Mouse (Mus musculus) gastrocnemius, postnatal 10 days (tissue): ENCODE results near the gene Aldh3b2. TPM values are rescaled to one million over a fixed set of nuclear protein-coding genes. Genes with fewer than 3 reads are reported as not detected.
"Not testable (repeated sequence)": the region's sequence is repeated elsewhere in the genome, so short reads cannot be mapped to it uniquely, and the experiment has no call there.

Source experiments
- DNase-seq: peaks from one replicate; pipeline ENCODE4 v3.0.0; 2021; ENCODE audit warnings: mixed read lengths
- total RNA-seq, 2 experiments: library from RNA; stranded (reverse); gene quantifications; 2 replicates each; pipeline ENCODE4 v1.2.3; 2021

The Aldh3b2 gene
- total RNA-seq, 2 experiments from 2014 or later: 0.63 to 1.0 TPM

DNA sequence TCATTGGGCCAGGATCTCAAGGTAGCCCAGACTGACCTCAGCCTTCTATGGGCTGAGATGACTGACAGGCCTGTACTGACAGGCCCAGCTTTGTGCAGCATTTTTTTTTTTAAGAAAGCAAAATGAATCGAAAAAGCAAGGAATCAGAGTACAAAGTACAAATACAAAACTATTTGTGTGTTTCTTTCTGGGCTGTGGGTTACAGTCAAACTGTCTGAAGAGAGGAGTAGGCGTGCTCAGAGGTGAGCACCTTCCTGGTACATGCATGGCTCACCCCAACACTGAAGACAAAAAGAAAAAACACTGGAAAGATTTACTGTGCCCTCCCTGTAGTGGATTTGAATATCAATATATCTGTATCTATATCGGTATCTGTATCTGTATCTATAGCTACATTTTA is 24.3 kb upstream of the Aldh3b2 start:
- no peak for DNase-seq

DNA sequence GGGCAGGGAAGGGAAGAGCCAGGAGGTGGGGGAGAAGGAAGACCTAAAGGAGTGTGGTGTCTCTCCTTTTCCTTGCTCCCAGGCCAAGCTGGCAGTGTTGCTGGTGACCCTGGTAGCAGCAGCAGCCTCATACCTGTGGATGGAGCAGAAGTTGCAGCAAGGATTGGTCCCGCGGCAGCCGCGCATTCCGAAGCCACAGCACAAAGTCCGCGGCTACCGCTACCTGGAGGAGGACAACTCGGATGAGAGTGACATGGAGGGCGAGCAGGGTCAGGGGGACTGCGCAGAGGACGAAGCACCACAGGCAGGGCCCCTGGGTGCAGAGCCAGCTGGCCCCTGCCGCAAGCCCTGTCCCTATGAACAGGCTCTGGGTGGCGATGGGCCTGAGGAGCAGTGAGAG is 23.6 kb upstream of the Aldh3b2 start:
- no peak for DNase-seq

DNA sequence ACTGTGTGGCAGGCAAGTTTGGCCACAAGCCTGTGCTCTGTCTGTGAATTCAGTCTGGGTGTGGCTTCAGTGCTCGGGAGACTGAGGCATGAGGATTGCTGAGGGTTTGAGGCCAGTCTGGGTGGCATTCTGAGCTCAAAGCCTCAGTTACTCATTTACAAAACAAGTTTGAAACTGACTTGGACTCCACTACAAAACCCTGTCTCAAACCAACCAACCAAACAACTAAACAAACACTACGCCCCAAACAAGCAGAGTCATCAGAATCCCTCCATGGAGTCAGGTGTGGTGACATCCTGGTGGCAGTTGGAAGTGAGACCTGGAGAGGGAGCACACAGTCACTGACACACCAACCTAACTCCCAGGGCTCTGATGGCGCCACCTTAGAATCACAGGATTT is 21.8 kb upstream of the Aldh3b2 start:
- no peak for DNase-seq

DNA sequence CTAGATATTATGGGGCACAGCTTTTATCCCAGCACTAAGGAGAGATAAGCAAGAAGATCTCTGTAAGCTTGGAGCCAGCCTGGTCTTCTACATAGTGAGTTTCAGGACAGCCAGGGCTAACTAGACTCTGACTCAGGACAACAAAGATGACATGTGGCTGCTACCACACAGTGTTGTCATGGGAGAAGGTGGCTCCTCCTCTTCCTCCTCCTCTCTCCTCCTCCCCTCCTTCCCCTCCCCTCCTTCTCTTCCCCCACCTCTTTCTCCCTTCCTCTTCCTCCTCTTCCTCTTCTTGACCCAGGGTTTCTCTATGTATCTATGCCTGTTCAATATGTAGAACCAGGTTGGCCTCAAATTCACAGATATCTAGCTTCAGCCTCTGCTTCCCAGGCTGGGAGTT is 20.7 kb upstream of the Aldh3b2 start:
- DNase-seq: no peak

DNA sequence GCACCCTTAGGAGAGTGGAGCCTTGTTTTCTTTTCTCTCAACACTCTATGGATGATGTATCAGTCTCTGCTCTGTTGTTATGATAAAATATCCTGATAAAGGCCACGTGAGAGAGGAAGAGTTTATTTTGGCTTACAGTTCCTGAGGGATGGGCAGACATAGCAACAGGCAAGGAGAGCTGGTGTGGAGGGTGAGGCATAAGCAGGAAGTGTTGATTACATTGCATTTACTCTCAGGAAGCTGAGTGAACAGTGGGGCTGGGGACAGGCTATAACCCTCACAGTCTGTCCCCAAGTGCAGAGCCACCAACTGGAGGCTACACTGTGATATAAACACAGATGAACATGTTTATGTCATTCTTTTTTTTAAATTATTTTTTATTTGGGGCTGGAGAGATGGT is 20.0 kb upstream of the Aldh3b2 start:
- no peak for DNase-seq

DNA sequence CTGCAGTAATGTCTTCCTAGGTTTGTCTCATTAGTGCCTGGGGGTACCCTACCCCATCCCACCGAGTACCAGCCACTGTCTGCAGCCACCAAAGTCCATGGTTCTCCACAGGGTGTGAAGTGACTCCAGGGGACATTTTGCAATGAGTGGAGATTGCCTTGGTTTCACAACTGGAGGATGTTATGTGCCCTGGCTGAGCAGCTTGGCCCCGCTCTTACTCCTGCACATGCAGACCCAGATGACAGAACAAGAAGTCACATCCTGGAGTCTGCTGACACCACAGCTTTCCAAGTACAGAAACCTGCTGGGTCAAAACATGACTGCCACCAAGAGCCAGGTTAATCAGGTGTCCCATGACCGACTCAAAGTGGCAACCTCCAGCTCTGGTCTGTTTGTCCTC is 17.1 kb upstream of the Aldh3b2 start:
- no peak for DNase-seq

DNA sequence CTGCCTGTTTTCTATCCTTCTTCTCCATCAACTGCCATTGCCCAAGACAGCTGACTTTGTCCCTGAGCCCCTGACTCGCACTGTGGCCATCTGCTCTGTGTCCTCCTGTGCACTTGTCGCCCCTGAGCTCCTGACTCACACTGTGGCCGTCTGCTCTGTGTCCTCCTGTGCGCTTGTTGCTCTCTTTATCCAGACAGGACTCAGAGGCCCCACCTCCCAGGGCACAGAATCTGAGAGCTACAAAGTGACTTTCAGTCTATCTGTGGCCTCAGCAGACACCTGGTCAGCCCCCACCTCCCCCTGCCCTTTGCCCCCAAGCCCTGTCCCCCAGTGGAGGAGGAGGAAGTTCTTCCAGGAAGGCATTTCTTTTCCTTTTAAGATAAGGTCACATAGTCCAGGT is 16.3 kb upstream of the Aldh3b2 start:
- DNase-seq: no peak

DNA sequence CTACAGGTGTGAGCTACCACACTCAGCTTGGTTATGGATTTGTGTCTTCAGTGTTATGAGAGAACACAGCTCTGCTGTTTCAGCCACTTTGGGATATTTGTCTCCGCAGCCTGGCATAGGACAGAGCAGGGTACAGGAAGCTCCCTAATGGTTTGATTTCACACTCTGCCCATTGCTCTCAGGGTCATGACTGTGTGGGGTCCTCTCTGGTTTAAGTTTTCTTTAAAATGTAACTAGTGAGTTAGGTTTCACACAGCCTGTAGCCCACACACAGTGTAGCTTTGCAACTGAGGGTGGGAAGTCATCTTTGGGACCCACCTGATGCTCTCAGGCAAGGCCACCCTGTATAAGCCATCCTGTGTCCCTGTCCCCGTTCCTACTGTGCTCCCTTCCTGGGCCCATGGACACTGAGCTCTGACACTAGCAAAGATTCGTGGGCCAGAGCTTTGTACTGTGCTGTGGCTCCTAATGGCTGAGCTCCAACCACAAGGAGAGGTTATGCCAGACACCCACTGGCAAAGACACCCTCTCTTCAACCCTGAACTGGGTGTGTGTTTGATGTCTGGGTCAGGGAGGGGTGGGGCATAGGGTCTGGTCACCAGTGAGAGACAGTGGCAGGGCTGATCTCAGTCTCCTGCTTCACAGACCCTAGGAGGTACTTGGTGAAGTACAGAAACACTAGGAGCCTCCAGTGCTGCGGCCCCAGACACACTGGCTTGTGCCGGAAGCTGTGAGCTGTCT is 14.7 kb upstream of the Aldh3b2 start:
- DNase-seq: not testable (repeated sequence)

DNA sequence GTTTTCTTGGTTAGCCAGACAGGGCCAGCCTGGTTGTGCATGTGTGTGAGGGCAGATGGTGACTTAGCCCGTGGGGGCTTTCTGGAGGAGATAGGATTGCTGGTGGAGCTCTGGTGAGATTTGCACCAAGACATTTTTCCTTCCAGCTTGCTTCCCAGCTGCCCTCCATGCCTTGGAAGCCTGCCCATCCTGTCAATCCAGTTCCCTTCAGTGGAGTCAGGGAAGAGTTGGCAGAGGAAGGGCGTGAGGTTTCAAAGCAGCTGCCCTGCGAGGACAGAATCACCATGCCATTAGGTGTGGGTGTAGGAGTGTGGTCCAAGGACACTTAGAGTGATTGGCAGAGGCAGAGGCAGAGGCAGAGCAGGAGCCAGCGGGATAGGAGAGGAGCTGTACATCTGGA is 13.7 kb upstream of the Aldh3b2 start, which contains the start of gene Aldh3b3:
TSS of gene Aldh3b3 (plus strand) at position 176 of the 400 bp plus-strand sequence.
- DNase-seq: no peak

DNA sequence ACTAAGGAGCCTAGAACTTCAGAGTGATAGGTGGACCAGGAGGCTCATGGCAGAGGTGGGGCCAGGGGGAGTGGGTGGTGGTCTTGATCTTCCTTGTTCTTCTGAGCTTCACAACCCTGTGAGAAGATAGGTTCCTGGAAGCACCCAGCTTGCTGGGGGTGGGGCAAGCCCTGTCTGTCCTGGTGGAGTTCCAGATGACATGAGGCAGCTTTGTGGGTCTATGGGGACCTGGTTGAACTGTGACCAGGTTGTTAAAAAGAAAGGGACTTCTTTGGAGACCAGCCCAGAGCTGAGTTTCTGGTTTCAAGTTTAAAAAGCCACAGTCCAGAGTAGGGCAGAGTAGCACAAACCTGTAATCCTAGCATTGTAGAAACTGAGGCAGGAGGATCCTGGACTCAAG is 13.1 kb upstream of the Aldh3b2 start:
- no peak for DNase-seq

DNA sequence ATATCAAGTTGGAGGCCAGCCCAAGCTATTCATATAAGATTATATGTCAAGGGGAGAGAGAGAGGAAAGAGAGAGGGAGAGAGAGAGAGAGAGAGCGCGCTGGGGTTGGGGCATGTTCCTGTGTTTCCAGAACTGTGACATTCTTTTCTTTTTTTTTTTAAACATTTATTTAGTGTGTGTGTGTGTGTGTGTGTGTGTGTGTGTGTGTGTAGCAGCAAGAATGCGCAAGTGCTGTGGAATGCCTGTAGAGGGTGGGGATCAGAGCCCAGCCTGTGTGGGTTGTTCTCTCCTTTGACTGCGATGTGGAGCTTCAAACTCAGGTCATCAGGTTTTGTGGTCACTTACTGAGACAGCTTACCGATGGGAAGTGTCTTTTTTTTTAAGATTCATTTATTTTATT is 11.9 kb upstream of the Aldh3b2 start:
- no peak for DNase-seq

DNA sequence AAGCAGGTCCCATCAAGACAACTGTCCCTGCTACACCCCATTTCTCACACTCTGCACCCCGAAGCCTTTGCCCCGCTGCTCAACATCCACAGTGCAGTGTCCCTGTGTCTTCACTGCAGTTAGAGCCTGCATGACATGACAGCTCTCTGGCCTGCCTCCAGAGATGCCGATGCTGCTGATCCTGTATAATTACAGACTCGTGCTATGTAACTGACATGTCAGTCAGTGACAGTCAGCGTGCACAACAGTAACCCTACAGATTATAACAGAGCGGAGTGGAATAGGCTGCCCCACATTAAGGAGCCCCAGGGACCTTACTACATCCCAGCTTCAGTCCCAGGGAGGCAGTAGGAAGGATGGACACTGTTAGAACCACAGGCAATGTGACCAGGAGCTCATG is 10.3 kb upstream of the Aldh3b2 start:
- not testable (repeated sequence) for DNase-seq

DNA sequence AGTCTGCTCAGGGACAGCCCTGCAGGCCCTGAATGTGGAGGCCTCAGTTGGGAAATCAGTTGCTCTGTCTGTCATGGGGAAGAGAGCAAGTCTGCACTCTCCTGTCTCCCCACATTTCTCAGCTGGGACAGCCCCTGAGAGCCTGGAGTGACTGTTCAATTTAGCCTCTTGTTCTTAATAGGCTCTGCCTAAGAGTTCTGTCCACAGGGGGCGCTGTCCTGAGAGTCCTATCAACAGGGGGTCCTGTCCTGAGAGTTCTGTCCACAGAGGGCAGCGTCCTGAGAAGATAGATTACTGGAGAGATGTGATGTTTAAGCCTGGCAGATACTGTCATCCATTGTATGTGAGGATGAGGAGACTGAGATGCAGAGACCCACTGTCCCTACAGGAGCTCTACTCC is 9.7 kb upstream of the Aldh3b2 start:
- DNase-seq: peak; percentile 52

DNA sequence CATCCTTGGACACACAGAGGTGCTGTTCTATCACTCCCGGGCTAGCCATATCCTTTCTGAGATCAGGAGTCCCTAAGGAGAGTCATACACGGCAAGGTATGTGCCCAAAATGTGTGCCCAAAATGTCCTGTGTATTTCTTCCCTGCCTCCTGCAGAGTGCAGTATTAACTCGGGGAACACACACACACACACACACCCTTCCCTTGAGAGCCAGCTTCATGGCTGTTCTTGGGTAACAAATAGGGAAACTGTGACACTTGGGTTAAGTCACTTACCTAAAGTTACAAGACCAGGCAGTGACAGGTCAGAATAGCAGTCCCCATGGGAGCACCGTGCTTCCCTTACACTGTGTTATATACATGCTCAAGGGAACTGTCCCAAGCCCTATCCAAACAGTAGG is 8.1 kb upstream of the Aldh3b2 start:
- no peak for DNase-seq

DNA sequence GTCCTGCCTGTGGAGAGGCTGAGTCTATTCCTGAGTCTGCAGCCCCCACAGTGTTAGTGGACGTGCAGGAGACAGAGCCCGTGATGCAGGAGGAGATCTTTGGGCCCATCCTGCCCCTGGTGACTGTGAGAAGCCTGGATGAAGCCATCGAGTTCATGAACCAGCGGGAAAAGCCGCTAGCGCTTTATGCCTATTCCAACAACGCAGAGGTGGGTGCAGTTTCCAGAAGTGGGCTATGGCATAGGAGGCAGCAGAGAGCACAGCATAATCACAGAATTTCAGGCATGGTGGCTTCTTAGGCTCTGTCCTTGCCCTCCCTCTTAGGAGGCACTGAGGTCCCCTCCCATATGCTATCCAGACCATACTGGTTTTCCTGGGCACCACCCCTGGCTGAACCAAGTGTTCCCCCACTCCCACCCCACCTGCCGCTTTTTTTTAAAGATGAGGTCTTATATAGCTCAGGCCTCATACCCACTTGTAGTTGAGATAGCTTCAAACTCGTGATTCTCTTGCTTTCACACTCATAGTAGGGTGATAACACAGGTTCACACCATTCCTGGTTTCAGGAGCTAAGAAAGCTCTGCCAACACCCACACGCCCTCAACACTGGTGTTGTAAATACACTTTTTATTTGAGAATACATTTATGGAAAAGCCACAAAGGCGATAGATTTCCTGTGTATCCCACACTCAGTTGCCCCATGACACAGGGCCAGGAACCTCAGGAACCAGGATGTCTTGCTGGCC is 5.6 kb upstream of the Aldh3b2 start:
- no peak for DNase-seq

DNA sequence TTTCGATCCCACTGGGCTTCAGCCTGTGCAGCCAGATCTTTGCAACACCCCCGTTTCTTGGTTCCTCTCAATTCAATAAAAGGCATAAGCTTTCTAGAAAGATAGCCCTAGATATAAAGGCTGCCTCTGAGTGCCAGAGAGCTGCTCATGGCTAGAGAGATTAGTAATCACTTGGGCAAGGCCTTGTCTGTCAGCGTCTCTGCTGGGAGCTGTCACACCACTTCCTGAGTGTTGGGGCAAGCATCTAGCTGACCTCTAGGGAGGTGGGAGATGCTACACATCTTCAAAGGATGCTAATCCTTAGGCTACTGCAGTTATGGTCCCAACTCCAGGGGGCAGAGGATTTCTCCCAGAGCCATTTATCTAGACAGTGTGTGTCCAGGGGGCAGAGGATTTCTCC is 4.9 kb upstream of the Aldh3b2 start:
- no peak for DNase-seq

DNA sequence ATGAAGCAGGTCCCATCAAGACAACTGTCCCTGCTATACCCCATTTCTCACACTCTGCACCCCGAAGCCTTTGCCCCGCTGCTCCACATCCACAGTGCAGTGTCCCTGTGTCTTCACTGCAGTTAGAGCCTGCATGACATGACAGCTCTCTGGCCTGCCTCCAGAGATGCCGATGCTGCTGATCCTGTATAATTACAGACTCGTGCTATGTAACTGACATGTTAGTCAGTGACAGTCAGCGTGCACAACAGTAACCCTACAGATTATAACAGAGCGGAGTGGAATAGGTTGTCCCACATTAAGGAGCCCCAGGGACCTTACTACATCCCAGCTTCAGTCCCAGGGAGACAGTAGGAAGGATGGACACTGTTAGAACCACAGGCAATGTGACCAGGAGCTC is 2.5 kb downstream of the Aldh3b2 start:
- DNase-seq: not testable (repeated sequence)

DNA sequence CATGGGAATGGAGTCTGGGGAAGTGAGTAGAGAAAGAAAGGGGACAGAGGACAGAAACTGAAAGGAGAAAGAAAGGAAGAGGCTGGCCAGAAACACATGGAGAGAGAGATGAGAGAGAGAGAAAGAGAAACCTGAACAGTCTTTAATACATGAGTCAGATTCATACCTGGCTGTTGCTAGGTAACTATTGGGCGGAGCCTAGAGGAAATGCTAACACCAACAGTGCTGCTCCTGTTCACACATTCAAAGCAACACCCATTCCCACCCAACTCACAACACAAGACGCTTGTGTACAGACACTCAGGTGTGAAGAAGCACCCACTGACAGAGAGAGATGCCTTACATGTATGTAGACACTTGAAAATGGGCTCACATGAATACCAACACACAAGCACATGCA is 3.7 kb downstream of the Aldh3b2 start:
- DNase-seq: no peak

DNA sequence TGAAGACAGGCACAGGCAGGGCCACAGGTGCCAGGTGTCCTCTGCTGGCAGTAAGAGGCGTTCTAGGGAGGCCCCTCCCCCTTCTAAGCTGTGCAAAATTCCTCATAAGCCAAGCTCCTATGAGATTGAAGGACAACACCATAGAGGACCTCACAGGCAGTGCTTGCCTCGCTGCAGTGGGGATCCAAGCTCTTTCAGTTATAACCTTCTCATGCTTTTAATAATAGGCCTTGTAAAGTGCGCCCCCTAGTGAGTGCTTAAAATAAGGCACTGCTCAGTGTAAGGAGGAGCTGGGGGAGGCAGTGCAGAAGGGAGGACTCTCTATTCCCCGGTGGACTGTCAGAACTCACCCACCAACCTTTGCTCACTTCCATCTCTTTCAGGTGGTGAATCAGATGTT is 8.2 kb downstream of the Aldh3b2 start:
- peak; percentile 79 for DNase-seq

DNA sequence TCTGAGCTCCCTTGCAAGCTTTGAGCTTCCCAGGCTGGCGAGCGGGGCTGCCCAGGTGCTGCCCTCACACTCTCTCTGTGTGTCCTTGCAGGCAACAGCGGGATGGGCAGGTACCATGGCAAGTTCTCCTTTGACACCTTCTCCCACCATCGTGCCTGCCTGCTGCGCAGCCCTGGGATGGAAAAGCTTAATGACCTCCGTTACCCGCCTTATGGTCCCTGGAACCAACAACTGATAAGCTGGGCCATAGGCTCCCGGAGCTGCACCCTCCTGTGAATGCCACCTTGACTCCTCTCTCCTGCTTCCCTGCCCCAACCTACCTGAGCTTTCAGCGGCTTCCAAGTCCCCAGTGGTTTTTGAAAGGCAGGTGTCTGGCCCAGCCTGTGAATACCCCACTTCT is 8.8 kb downstream of the Aldh3b2 start:
- DNase-seq: no peak

DNA sequence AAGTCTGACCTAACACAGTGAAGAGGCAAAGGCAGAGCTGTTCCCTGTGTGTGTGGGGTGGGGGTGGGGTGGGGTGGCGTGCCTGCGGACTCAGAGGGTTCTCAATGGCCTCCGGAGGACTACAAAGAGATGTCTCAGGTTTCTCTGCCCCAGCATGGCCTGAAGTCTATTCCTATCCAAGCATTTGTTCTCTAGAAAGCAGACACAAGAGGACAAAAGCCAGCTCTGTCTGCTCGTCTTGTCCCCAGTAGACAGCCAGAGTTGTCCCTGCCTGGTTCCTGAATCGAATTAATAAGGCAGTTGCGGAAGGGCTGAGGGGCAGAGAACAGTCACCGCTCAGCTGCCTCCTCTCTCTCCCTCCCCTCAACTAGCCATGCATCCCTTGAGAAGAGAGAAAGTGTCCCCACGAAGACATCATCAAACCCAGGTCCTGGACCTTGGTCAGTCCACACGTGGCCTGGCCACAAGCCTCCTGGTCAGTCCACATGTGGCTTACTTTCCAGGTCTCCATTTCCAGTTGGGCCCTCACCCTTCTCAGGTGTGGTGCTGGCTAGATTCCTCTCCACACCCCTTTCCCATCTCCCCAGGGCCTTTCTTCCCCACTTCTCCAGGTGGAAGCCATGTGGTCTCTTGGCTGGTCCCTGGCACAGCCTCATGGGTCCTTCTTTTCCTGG is 11.5 kb downstream of the Aldh3b2 start:
- DNase-seq: no peak

DNA sequence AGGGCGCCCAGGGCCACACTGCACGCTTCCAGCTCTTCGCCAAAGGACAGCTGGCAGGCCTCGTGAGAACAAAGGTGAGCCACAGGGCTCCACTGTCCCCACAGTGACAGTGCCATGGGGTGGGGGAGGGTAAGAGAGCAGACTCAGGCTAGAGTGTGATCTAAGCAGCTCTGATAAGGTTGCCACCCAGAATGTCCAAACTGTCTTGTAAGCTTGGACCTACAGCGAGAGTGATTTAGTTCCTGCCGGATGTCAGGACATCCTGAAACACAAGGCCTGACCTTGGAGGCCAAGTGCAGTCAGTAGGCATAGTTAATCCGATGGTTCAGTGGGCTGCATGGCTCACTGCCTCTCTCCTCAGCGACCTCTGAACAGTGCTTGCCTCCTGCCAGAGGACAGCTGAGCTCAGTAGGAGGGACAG is 13.1 kb downstream of the Aldh3b2 start:
- DNase-seq: no peak

DNA sequence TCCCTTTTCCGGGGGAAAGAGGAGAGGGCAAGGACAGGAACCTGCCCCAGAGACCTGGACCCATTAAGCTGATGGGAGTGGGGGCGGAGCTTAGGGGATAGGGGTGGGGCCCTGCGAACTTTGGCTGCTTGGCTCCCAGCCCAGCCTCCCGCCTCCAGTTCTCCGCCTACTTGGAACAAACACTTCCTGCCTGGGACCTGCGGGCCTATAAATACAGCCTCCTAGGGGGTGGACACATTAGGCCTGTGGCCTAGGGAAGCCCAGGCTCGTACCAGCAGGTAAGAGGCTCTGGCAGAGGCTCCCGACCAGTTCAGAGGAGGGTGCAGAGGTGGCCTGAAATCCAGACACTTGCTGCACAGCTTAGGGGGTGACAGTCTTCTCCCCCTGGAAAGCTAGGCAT is 14.2 kb downstream of the Aldh3b2 start, which contains the start of gene Acy3:
TSS of gene Acy3 (plus strand) at position 237 of the 400 bp plus-strand sequence.
- DNase-seq: peak; percentile 82
